Mouse (Mus musculus): Measurements from ENCODE around the gene Myzap.

GRCm38 (mm10) chr9:71484871-71485474, 107.2 kb downstream of the Myzap start:
- TF ChIP-seq CTCF (IDR thresholded peaks at IDR 0.05; ENCODE audit: control insufficient read depth, insufficient read depth, low read length) = no peak
- TF ChIP-seq POLR2A (IDR thresholded peaks at IDR 0.05; ENCODE audit: borderline replicate concordance, control insufficient read depth, low read depth, low read length) = no peak

Data from bone marrow, adult 2 months (tissue).